Mouse (Mus musculus): ENCODE measurements at regions not wholly inside any gene's neighbourhood (a gene's known extent, or its start where the extent isn't known, plus 50 kb on each side); places are given as distances from the start of the nearest gene placed in this dataset.

GRCm38 (mm10) chr10:113034356-113034755, 105.6 kb upstream of the Atxn7l3b start:
- no peak for DNase-seq

GRCm38 (mm10) chr10:113032870-113033269, 104.1 kb upstream of the Atxn7l3b start:
- DNase-seq, result no peak

GRCm38 (mm10) chr10:113027300-113027699, 98.5 kb upstream of the Atxn7l3b start:
- peak; percentile 2 for DNase-seq

- DNase-seq, result no peak
Measured at GRCm38 (mm10) chr10:113024633-113025032, 95.8 kb upstream of the Atxn7l3b start.

- no peak for DNase-seq
Measured at GRCm38 (mm10) chr10:113009124-113009523, 80.3 kb upstream of the Atxn7l3b start.

- no peak for DNase-seq
Measured at GRCm38 (mm10) chr10:112990720-112991119, 61.9 kb upstream of the Atxn7l3b start.

- DNase-seq, result no peak
Measured at GRCm38 (mm10) chr10:112982697-112983096, 53.9 kb upstream of the Atxn7l3b start.
